Mouse (Mus musculus) pancreas, adult 10 weeks (tissue): ENCODE data around the gene Gdf3. TPM values are rescaled to one million over a fixed set of nuclear protein-coding genes. Genes with fewer than 3 reads are reported as not detected.

Source experiments
- polyA plus RNA-seq: library from polyadenylated mRNA; stranded (reverse); fragments of 350-450 nt; fragmentation: Illumina TruSeq; extraction: RNeasy Lipid Tissue Mini Kit (QIAGEN cat#74804); gene quantifications from one replicate; pipeline ENCODE4 v1.2.3, GENCODE M21; 2015; ENCODE audit warnings: low read depth, low replicate concordance; ENCODE audit not compliant: insufficient read depth

Gdf3 gene
- polyA plus RNA-seq: not detected

GRCm38 (mm10) chr6:122609771-122610170 is at the start of gene Gdf3:
Gene Gdf3 (minus strand): TSS chr6:122610087.

GRCm38 (mm10) chr6:122626110-122626509 is 16.2 kb upstream of the Gdf3 start, which contains the start of gene Dppa3:
Gene Dppa3 (plus strand): TSS chr6:122626410.

GRCm38 (mm10) chr6:122602242-122602991 is 7.5 kb downstream of the Gdf3 start, which contains the start of gene Apobec1:
Gene Apobec1 (minus strand): TSS chr6:122602444.

Other genes starting within 250 kb of the Gdf3 start
- not detected for gene Rimklb, start 111.3 kb downstream of the Gdf3 start, polyA plus RNA-seq
- 23.7 TPM for gene Mfap5, start 104.2 kb downstream of the Gdf3 start, polyA plus RNA-seq
- gene Aicda, start 56.3 kb downstream of the Gdf3 start, polyA plus RNA-seq: not detected
- gene Apobec1, start 7.6 kb downstream of the Gdf3 start, polyA plus RNA-seq: 4.2 TPM
- not detected for gene Dppa3, start 16.3 kb upstream of the Gdf3 start, polyA plus RNA-seq
- not detected for gene Nanog, start 97.4 kb upstream of the Gdf3 start, polyA plus RNA-seq
- 0.66 TPM for gene Slc2a3, start 191.6 kb upstream of the Gdf3 start, polyA plus RNA-seq
- gene Foxj2, start 209.8 kb upstream of the Gdf3 start, polyA plus RNA-seq: 5.9 TPM
- 1.1 TPM for gene C3ar1, start 246.1 kb upstream of the Gdf3 start, polyA plus RNA-seq